Mouse (Mus musculus): ENCODE measurements around the gene Ror1.

GRCm38 (mm10) chr4:100132261-100132660 lies 36.7 kb downstream of the Ror1 start:
- TF ChIP-seq CTCF (IDR thresholded peaks at IDR 0.05; ENCODE audit: borderline replicate concordance, extremely low read depth, insufficient read depth, insufficient read length) = no peak
- no peak for TF ChIP-seq POLR2A (IDR thresholded peaks at IDR 0.05; ENCODE audit: borderline replicate concordance, extremely low read depth, insufficient read depth, insufficient read length, poor library complexity, severe bottlenecking)

All from brain, embryonic 14.5 days (tissue).